Mouse (Mus musculus): ENCODE data around the gene Chd6.

- TF ChIP-seq POLR2A (IDR thresholded peaks at IDR 0.05; ENCODE audit: insufficient read depth, low read depth, low read length): no peak
- TF ChIP-seq CTCF (IDR thresholded peaks at IDR 0.05): peak; percentile 74
- no peak for TF ChIP-seq EP300 (IDR thresholded peaks at IDR 0.05; ENCODE audit: insufficient read depth, low read depth, low read length)
Observed at GRCm38 (mm10) chr2:160955331-160955730, 153.5 kb downstream of the Chd6 start.

Data from heart, adult 2 months (tissue).